Mouse (Mus musculus) heart, embryonic 11.5 days (tissue): ENCODE results near the gene Brox. TPM values are rescaled to one million over a fixed set of nuclear protein-coding genes. Genes with fewer than 3 reads are reported as not detected.
A peak's percentile ranks its signal among the peaks of the same experiment; 100 is the strongest.

Source experiments
- ATAC-seq: fragments of 200-750 bp; cut with Nextera tagmentation; replicated peaks from 2 replicates; pipeline ENCODE4 v1.8.0; 2017; ENCODE audit warnings: moderate library complexity; ENCODE audit not compliant: insufficient number of reproducible peaks, low FRiP score, low TSS enrichment
- H3K27ac ChIP-seq: fragments of 300-500 bp; sonication (generic); 2 replicates; pipeline ENCODE4 v1.5.1; 2014; ENCODE audit warnings: mild to moderate bottlenecking, low read depth, low read length
- H3K27me3 ChIP-seq: fragments of 300-500 bp; sonication (generic); 2 replicates; pipeline ENCODE4 v1.6.1; 2014; ENCODE audit warnings: mild to moderate bottlenecking, low read length, mixed read lengths; ENCODE audit not compliant: control insufficient read depth, insufficient read depth
- H3K36me3 ChIP-seq: fragments of 300-500 bp; sonication (generic); 2 replicates; pipeline ENCODE4 v1.6.1; 2014; ENCODE audit warnings: mild to moderate bottlenecking, low read length, moderate library complexity, mixed read lengths; ENCODE audit not compliant: control insufficient read depth, insufficient read depth
- H3K4me1 ChIP-seq: fragments of 300-500 bp; sonication (generic); 2 replicates; pipeline ENCODE4 v1.6.1; 2014; ENCODE audit warnings: low read length; ENCODE audit not compliant: control insufficient read depth, insufficient read depth
- H3K4me2 ChIP-seq: fragments of 300-500 bp; sonication (generic); 2 replicates; pipeline ENCODE4 v1.6.1; 2014; ENCODE audit warnings: mild to moderate bottlenecking, moderate library complexity
- H3K4me3 ChIP-seq: fragments of 300-500 bp; sonication (generic); 2 replicates; pipeline ENCODE4 v1.5.1; 2014; ENCODE audit warnings: low read depth, low read length
- H3K9ac ChIP-seq: fragments of 300-500 bp; sonication (generic); 2 replicates; pipeline ENCODE4 v1.6.1; 2014; ENCODE audit warnings: mild to moderate bottlenecking, low read depth, low read length, moderate library complexity
- H3K9me3 ChIP-seq: fragments of 300-500 bp; sonication (generic); replicated peaks from 2 replicates; pipeline ENCODE4 v1.6.1; 2016; ENCODE audit warnings: low read length; ENCODE audit not compliant: control insufficient read depth
- WGBS: fragments of 180-500 bp; shearing (Covaris S2); extraction: QIAGEN DNeasy Blood & Tissue Kit; methylation state at CpG from one replicate; pipeline ENCODE4 v1.1.7; 2014; ENCODE audit not compliant: insufficient replicate concordance; 5-methylcytosine and 5-hydroxymethylcytosine counted together
- polyA plus RNA-seq: library from polyadenylated mRNA; unstranded; fragments of >200 nt; fragmentation: Nextera tagmentation; extraction: Ambion mirVana; gene quantifications from 2 replicates; pipeline ENCODE4 v1.2.1, GENCODE M21; 2014

The Brox gene
- polyA plus RNA-seq, 1 experiment from 2014 or later = 43.1 TPM

DNA sequence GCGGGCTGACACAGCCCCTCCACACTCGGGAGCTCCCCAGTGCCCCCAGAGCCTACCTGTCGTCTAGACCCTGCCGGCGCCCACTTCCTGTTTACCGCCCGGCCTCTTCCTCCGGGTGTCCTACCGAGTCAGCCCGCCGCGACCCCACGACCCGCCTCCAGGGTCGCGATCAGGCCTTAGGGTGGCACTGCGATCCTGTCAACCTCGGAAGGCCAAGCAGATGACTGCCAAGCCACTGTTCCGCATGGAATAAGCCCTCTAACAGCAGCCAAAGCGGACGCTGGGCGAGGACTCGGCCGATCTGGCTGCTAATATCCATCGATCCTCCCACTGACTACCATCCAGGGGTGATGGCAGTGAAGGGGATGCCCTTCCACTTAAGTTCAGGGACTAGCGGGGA lies 604 bp downstream of the Brox start, which contains the start of gene Aida:
TSS of gene Aida (plus strand) at position 126 of the 400 bp plus-strand sequence.
- Histone ChIP-seq H3K27me3 (no peaks in the 10 kb centered on the region), H3K4me1 (no peaks in the 10 kb centered on the region), H3K9ac (peak within 1 kb of the TSS; percentile 55), H3K9me3 (no peaks in the 10 kb centered on the region), H3K4me3 (peak within 1 kb of the TSS; percentile 53), H3K4me2 (peak within 1 kb of the TSS; percentile 61), H3K27ac (peak within 1 kb of the TSS; percentile 41), H3K36me3 (no peaks in the 10 kb centered on the region)
- 0% methylated on average over 26 of the region's 26 CpGs for WGBS
- ATAC-seq = no peak

DNA sequence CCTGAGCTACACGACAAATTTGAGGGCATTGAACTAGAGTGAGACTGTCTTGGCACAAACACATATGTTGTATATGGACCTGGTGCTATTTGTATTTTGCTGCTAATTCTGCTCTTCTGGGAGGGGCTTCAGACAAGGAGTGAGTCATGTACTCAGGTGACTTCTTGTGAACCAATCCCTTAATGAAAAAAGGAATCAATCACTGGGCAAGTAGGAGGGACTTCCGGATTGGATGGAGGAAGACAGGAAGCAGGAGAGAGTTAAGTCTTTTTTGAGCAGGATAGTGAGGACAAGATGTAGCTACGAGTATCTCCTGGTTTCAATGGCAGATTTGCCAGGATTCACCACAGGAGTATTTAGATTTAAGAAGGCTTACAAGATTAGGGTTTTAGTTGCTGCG lies 7.5 kb downstream of the Brox start:
- no peaks in the 10 kb centered on the region for H3K27me3 ChIP-seq
- no peak for ATAC-seq
- H3K36me3 ChIP-seq = peaks cover 28% of the 10 kb centered on the region
- no peaks in the 10 kb centered on the region for H3K9me3 ChIP-seq
- no peaks in the 10 kb centered on the region for H3K4me1 ChIP-seq
- no peak overlapping the region for H3K4me3 ChIP-seq
- H3K4me2 ChIP-seq = no peak overlapping the region
- no peak overlapping the region for H3K27ac ChIP-seq
- H3K9ac ChIP-seq = no peak overlapping the region
- 91% methylated on average over 4 of the region's 4 CpGs for WGBS

DNA sequence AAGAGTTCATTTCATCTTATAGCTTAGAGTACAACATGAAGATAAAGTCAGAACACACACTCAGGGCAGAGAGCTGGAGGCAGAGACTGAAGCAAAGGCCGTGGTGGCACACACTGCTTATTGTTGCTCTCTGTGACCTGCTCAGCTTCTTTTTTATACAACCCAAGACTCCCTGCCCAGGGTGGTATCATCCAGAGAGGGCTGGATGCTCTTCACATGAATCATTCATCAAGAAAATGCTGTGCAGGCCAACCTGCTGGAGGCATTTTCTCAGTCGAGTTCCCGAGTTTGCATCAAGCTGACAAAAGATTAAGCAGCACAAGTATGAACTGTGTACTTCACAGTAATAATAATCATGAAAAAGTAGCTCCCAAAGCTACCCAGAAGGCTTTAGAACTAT lies 8.7 kb downstream of the Brox start:
- 85% methylated on average over 3 of the region's 3 CpGs for WGBS
- H3K36me3 ChIP-seq = peaks cover 36% of the 10 kb centered on the region

DNA sequence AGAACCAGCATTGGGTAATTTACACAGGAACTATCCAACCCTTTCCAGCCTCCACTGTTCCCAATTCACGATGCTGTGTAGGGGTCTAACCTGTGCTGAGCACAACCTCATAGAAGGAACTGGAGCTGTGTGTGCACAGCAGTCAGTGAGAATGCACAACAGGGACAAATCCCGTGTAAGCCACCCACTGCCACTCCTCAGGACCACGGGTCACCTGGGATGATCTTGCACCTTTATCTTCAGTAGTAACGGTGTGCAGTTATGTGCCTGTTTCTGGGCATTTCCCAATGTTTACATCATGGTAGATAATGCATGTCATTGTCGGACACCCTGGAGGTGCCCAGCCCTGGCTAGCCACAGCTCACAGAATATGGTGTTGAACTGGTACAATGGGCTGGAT lies 21.3 kb downstream of the Brox start:
- peaks cover 2% of the 10 kb centered on the region for H3K36me3 ChIP-seq
- H3K4me1 ChIP-seq = no peaks in the 10 kb centered on the region
- H3K27ac ChIP-seq = no peak overlapping the region
- no peak overlapping the region for H3K4me3 ChIP-seq
- H3K4me2 ChIP-seq = no peak overlapping the region
- no peak overlapping the region for H3K9ac ChIP-seq
- no peak for ATAC-seq
- H3K9me3 ChIP-seq = no peaks in the 10 kb centered on the region
- H3K27me3 ChIP-seq = no peaks in the 10 kb centered on the region
- 71% methylated on average over 5 of the region's 5 CpGs for WGBS

More for the DNA sequence above, 8.7 kb downstream of the Brox start:
- Histone ChIP-seq H3K4me2 (no peak overlapping the region), H3K4me3 (no peak overlapping the region), H3K9ac (no peak overlapping the region), H3K4me1 (no peaks in the 10 kb centered on the region), H3K27ac (no peak overlapping the region), H3K9me3 (no peaks in the 10 kb centered on the region), H3K27me3 (no peaks in the 10 kb centered on the region)
- ATAC-seq = no peak

DNA sequence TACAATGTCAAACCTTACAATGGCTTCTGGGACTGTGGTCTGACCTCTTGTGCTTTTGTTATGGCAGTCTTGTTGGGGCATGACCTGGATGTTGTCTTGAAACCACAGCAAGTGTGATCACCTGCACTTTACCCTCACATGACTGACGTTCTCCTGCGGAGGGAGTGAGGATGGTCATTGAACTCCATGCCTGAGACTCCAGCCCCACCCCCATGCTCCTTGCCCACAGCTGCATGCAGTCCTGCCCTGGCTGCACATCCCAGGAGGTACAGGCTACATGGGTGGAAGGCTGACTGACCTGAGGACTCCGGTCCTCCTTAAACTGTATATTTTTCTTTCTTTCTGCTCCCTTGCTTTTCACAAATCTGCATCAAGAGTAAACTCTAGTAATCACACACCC lies 22.7 kb downstream of the Brox start:
- ATAC-seq = no peak
- H3K4me1 ChIP-seq = no peaks in the 10 kb centered on the region
- no peaks in the 10 kb centered on the region for H3K9me3 ChIP-seq
- no peak overlapping the region for H3K4me3 ChIP-seq
- H3K4me2 ChIP-seq = no peak overlapping the region
- no peaks in the 10 kb centered on the region for H3K27me3 ChIP-seq
- H3K9ac ChIP-seq = no peak overlapping the region
- H3K27ac ChIP-seq = no peak overlapping the region
- WGBS = 57% methylated on average over 3 of the region's 3 CpGs
- H3K36me3 ChIP-seq = peaks cover 2% of the 10 kb centered on the region; the same call in 1 of the 2 replicates

DNA sequence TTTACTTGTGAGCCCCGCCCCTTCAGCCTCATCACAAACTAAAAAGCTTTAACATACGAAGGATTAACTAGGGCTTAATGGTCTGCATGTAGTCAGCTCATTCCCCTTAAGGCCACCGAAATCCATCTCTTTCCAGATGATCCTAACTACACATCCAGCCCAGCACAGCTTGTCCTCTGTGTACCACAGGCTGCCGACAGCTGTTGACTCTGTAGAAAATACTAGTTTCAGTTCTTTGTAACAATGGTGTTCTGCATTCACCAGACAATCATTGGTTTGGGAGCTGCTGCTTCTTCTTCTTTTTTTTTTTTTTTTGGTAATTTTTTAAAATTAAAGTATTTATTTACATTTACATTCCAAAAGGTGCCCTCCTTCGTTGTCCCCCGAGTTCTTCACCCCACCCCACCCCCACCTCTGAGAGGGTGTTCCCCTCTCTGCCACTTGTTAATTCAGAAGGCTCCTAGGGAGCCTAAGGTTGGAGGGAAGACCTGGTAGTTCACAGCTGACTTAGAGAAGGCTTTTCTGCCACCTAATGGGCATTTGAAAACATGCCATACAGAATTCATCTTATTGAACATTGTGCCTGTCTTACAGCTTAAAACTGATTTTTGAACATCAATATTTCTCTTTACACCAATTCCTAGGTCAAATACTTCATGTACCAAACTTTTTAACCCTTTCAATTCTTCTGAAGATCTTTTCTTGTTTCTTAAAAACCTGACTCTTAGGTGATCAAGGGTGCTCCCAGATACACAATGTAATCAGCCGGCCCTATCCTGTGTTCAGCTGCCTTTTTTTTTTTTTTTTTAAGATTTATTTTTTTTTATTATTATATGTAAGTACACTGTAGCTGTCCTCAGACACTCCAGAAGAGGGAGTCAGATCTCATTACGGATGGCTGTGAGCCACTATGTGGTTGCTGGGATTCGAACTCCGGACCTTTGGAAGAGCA lies 23.9 kb downstream of the Brox start:
- Histone ChIP-seq H3K4me2 (no peak overlapping the region), H3K4me1 (no peaks in the 10 kb centered on the region), H3K27ac (no peak overlapping the region), H3K36me3 (no peaks in the 10 kb centered on the region), H3K9ac (no peak overlapping the region), H3K9me3 (no peaks in the 10 kb centered on the region), H3K4me3 (no peak overlapping the region), H3K27me3 (no peaks in the 10 kb centered on the region)
- ATAC-seq = no peak
- 55% methylated on average over 10 of the region's 10 CpGs for WGBS

DNA sequence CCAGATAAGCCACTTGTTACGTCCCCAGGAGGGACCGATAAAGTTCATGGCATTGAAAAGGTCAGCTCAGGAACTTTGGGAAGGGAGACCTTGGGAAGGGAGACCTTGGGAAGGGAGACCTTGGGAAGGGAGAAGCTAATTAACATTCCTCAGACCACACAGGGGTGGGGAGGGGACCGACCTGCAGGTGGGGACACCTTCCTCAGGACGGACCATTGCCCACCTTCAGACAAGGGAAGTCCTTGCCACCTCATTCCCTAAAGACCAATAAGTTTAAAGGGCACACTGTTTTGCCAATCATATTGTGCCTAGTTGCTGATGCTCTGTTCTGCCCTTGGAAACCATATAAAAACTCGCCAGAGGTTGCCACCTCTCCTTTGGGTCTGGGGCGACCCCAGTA lies 29.4 kb downstream of the Brox start:
- H3K4me3 ChIP-seq = no peak overlapping the region
- no peaks in the 10 kb centered on the region for H3K9me3 ChIP-seq
- WGBS = 57% methylated on average over 6 of the region's 6 CpGs
- H3K9ac ChIP-seq = no peak overlapping the region
- no peak for ATAC-seq
- no peaks in the 10 kb centered on the region for H3K36me3 ChIP-seq
- H3K4me1 ChIP-seq = 0 out of 2 replicates have a peak, but pooled peaks cover 6% of the 10 kb centered on the region
- H3K27ac ChIP-seq = no peak overlapping the region
- H3K4me2 ChIP-seq = no peak overlapping the region
- H3K27me3 ChIP-seq = no peaks in the 10 kb centered on the region

DNA sequence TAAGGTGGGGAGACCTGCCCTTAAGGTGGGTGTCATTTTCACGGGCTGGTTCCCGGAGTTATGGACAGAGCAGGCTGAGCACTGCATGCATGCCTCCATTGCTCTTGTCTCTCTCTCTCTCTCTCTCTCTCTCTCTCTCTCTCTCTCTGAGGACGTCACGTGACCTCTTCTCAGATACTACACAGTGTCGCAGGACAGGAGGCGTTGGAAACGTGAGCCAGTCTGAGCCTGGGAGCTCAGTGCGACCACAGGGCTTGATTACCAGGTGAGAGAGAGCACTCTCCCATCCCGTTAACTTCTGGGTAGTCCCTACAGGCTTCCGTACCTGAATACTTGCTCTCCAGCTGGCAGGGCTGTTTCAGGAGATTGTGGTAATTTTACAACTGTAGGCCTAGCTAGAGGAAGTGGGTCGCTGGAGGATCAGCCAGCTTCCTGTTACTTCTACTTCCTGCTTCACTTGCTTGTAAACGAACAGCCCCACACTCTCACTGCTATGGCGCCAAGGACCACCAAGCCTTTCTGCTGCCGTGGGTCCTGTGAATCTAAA lies 31.1 kb downstream of the Brox start:
- Histone ChIP-seq H3K36me3 (no peaks in the 10 kb centered on the region), H3K9me3 (no peaks in the 10 kb centered on the region), H3K27ac (no peak overlapping the region), H3K4me2 (peak overlapping the region; percentile 19; the same call in 1 of the 2 replicates), H3K4me3 (no peak overlapping the region), H3K9ac (peak overlapping the region; percentile 31), H3K27me3 (no peaks in the 10 kb centered on the region), H3K4me1 (0 out of 2 replicates have a peak, but pooled peaks cover 6% of the 10 kb centered on the region)
- WGBS = 52% methylated on average over 14 of the region's 14 CpGs
- ATAC-seq = no peak
